Mouse (Mus musculus): ENCODE measurements around the gene Bcdin3d. TPM values are rescaled to one million over a fixed set of nuclear protein-coding genes. Genes with fewer than 3 reads are reported as not detected.

Gene Bcdin3d
- polyA plus RNA-seq, 1 experiment: 5.2 TPM

- no peak for TF ChIP-seq POLR2A (IDR thresholded peaks at IDR 0.05; ENCODE audit: low read depth, low read length)
- TF ChIP-seq CTCF (IDR thresholded peaks at IDR 0.05; ENCODE audit: extremely low read depth, insufficient read length, insufficient replicate concordance, low read depth, low read length): no peak
- Histone ChIP-seq H3K4me3 (ENCODE audit: low read depth, low read length) (peak overlapping the region; percentile 92), H3K27me3 (ENCODE audit: control insufficient read depth, insufficient read depth, low read length) (no peaks in the 10 kb centered on the region), H3K27ac (ENCODE audit: insufficient read depth, low read depth, low read length) (peak overlapping the region; percentile 28), H3K4me1 (ENCODE audit: control insufficient read depth, insufficient read depth, insufficient read length, low read length) (no peaks in the 10 kb centered on the region; the same call in 1 of the 2 replicates), H3K36me3 (ENCODE audit: control insufficient read depth, insufficient read depth, low read length) (no peaks in the 10 kb centered on the region; the same call in 1 of the 2 replicates)
- WGBS: 3% methylated on average over 38 of the region's 38 CpGs
These were observed 542 bp downstream of the Bcdin3d start for GRCm38 (mm10) chr15:99473801-99474575.

GRCm38 (mm10) chr15:99472972-99473371 is 1.6 kb downstream of the Bcdin3d start:
- Histone ChIP-seq H3K27me3 (ENCODE audit: control insufficient read depth, insufficient read depth, low read length) (no peaks in the 10 kb centered on the region), H3K4me3 (ENCODE audit: low read depth, low read length) (no peak overlapping the region), H3K36me3 (ENCODE audit: control insufficient read depth, insufficient read depth, low read length) (no peaks in the 10 kb centered on the region; the same call in 1 of the 2 replicates), H3K4me1 (ENCODE audit: control insufficient read depth, insufficient read depth, insufficient read length, low read length) (no peaks in the 10 kb centered on the region; the same call in 1 of the 2 replicates), H3K27ac (ENCODE audit: insufficient read depth, low read depth, low read length) (no peak overlapping the region)
- 80% methylated on average over 7 of the region's 7 CpGs for WGBS
- no peak for TF ChIP-seq POLR2A (IDR thresholded peaks at IDR 0.05; ENCODE audit: low read depth, low read length)
- TF ChIP-seq CTCF (IDR thresholded peaks at IDR 0.05; ENCODE audit: extremely low read depth, insufficient read length, insufficient replicate concordance, low read depth, low read length): no peak

- Histone ChIP-seq H3K27ac (ENCODE audit: insufficient read depth, low read depth, low read length) (no peak overlapping the region), H3K4me3 (ENCODE audit: low read depth, low read length) (no peak overlapping the region), H3K36me3 (ENCODE audit: control insufficient read depth, insufficient read depth, low read length) (no peaks in the 10 kb centered on the region; the same call in 1 of the 2 replicates), H3K27me3 (ENCODE audit: control insufficient read depth, insufficient read depth, low read length) (no peaks in the 10 kb centered on the region), H3K4me1 (ENCODE audit: control insufficient read depth, insufficient read depth, insufficient read length, low read length) (no peaks in the 10 kb centered on the region; the same call in 1 of the 2 replicates)
- WGBS: 78% methylated on average over 14 of the region's 14 CpGs
- TF ChIP-seq POLR2A (IDR thresholded peaks at IDR 0.05; ENCODE audit: low read depth, low read length): no peak
- TF ChIP-seq CTCF (IDR thresholded peaks at IDR 0.05; ENCODE audit: extremely low read depth, insufficient read length, insufficient replicate concordance, low read depth, low read length): no peak
These were observed 2.9 kb downstream of the Bcdin3d start for GRCm38 (mm10) chr15:99471677-99472063.

- WGBS: 54% methylated on average over 17 of the region's 17 CpGs
- peak overlapping the region; percentile 20; the same call in 1 of the 2 replicates for H3K27ac ChIP-seq (ENCODE audit: insufficient read depth, low read depth, low read length)
- no peaks in the 10 kb centered on the region; the same call in 1 of the 2 replicates for H3K36me3 ChIP-seq (ENCODE audit: control insufficient read depth, insufficient read depth, low read length)
- no peaks in the 10 kb centered on the region; the same call in 1 of the 2 replicates for H3K4me1 ChIP-seq (ENCODE audit: control insufficient read depth, insufficient read depth, insufficient read length, low read length)
- H3K27me3 ChIP-seq (ENCODE audit: control insufficient read depth, insufficient read depth, low read length): no peaks in the 10 kb centered on the region
- peak; percentile 63; the same call in 1 of the 2 replicates for TF ChIP-seq CTCF (IDR thresholded peaks at IDR 0.05; ENCODE audit: extremely low read depth, insufficient read length, insufficient replicate concordance, low read depth, low read length)
- TF ChIP-seq POLR2A (IDR thresholded peaks at IDR 0.05; ENCODE audit: low read depth, low read length): no peak
- no peak overlapping the region for H3K4me3 ChIP-seq (ENCODE audit: low read depth, low read length)
These were observed 3.4 kb downstream of the Bcdin3d start for GRCm38 (mm10) chr15:99470971-99471676.

GRCm38 (mm10) chr15:99470224-99470761 is 4.2 kb downstream of the Bcdin3d start:
- WGBS: 89% methylated on average over 31 of the region's 31 CpGs
- H3K4me1 ChIP-seq (ENCODE audit: control insufficient read depth, insufficient read depth, insufficient read length, low read length): no peaks in the 10 kb centered on the region; the same call in 1 of the 2 replicates
- 0 out of 2 replicates have a peak overlapping the region, but pooled peaks have one; percentile 20 for H3K27ac ChIP-seq (ENCODE audit: insufficient read depth, low read depth, low read length)
- no peaks in the 10 kb centered on the region for H3K27me3 ChIP-seq (ENCODE audit: control insufficient read depth, insufficient read depth, low read length)
- no peaks in the 10 kb centered on the region; the same call in 1 of the 2 replicates for H3K36me3 ChIP-seq (ENCODE audit: control insufficient read depth, insufficient read depth, low read length)
- H3K4me3 ChIP-seq (ENCODE audit: low read depth, low read length): no peak overlapping the region
- no peak for TF ChIP-seq CTCF (IDR thresholded peaks at IDR 0.05; ENCODE audit: extremely low read depth, insufficient read length, insufficient replicate concordance, low read depth, low read length)
- TF ChIP-seq POLR2A (IDR thresholded peaks at IDR 0.05; ENCODE audit: low read depth, low read length): no peak

GRCm38 (mm10) chr15:99469736-99470135 is 4.8 kb downstream of the Bcdin3d start:
- no peak overlapping the region for H3K4me3 ChIP-seq (ENCODE audit: low read depth, low read length)
- H3K27ac ChIP-seq (ENCODE audit: insufficient read depth, low read depth, low read length): no peak overlapping the region
- TF ChIP-seq POLR2A (IDR thresholded peaks at IDR 0.05; ENCODE audit: low read depth, low read length): no peak
- TF ChIP-seq CTCF (IDR thresholded peaks at IDR 0.05; ENCODE audit: extremely low read depth, insufficient read length, insufficient replicate concordance, low read depth, low read length): no peak
- H3K27me3 ChIP-seq (ENCODE audit: control insufficient read depth, insufficient read depth, low read length): no peaks in the 10 kb centered on the region
- WGBS: 86% methylated on average over 4 of the region's 4 CpGs
- no peaks in the 10 kb centered on the region; the same call in 1 of the 2 replicates for H3K4me1 ChIP-seq (ENCODE audit: control insufficient read depth, insufficient read depth, insufficient read length, low read length)
- no peaks in the 10 kb centered on the region; the same call in 1 of the 2 replicates for H3K36me3 ChIP-seq (ENCODE audit: control insufficient read depth, insufficient read depth, low read length)

Data from small intestine, adult 2 months (tissue).